Mouse (Mus musculus) CD4-positive, CD25-positive, alpha-beta regulatory T cell, adult 4 months (primary cell): ENCODE measurements around the gene Nbl1. TPM values are rescaled to one million over a fixed set of nuclear protein-coding genes. Genes with fewer than 3 reads are reported as not detected.

ENCODE experiments used
- ATAC-seq: one replicate; pipeline ENCODE4 v1.8.0; 2017
- polyA plus RNA-seq, 2 experiments: library from polyadenylated mRNA; unstranded; fragments of 100-300 nt; shearing (Covaris generic); gene quantifications; one replicate each; pipeline ENCODE4 v1.2.1; 2017

Gene Nbl1
- polyA plus RNA-seq, 2 experiments from 2014 or later, result 0.46 to 0.78 TPM

DNA sequence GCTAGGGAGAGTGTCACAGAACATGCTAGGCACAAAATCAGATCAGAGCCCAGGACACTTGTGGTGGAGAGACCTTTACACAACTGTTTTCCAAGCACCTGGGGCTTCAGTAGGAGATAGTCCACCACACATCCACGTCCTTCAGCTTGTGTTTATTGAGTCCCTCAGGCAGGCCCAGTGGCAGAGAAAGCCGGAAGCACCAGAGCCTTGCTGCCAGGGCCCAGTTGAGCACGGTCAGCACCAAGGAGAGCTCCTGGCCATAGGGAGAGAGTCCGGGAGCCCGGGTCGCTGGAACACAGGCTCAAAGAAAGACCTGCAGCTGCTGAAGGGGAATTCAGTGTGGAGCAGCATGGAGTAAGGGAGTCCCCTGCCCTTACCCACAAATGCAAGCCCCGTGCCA lies 33.2 kb downstream of the Nbl1 start:
- no peak for ATAC-seq

DNA sequence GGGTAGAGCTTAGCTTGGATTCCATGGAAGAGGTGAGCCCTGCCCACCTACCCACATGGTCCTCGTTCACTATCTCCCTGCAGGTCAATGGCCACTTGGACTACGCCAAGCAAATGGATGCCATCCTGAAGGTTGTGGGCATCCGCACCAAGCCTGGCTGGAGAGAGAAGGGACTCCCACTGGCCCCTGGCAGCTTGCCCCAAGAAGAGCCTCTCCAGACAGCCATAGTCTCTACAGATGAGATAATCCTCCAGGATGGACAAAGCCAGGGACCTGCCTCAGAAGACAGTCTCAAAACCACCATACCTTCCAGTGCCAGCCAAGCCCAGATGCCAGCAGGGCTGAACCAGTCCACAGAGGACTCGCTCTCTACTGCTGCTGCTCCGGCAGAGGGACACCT lies 34.8 kb downstream of the Nbl1 start:
- ATAC-seq, result no peak

DNA sequence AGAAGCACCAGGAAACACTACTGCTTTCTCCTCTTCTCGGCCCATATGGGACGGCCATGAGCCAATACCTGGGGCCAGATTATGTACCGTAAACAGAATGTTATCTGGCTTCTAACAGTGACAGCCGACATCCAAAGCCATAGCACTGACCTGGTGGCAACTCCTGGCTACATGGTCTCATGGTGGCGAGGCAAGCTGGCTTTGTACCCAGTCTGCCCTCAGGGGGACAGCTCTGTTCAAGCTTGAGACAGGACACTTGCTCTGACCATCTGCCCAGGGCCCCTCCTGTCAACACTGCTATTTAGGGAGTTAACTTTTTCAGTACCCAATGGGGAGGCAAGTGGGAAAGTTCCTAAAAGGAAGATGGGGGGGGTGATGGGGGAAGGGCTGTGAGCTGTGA lies 35.5 kb downstream of the Nbl1 start:
- ATAC-seq, result no peak

DNA sequence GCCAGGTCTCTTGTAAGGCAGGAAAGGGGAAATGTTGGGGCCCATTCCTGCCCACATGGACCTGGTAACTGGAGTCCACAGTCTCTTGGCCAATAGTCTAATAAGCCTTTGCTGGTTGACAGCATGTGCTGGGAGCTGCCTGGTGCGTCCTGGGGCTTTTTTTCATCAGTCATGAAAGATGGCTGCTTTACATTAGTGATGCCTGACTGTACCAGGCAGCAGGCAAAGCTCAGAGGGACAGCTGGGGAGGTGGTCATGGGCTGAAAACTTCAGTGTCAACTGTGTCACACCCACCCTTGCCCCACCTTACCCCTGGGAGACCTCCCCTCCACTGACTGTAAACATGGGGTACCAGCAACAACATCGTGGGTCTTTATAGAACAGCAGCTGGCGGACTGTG lies 37.0 kb downstream of the Nbl1 start:
- ATAC-seq, result no peak

DNA sequence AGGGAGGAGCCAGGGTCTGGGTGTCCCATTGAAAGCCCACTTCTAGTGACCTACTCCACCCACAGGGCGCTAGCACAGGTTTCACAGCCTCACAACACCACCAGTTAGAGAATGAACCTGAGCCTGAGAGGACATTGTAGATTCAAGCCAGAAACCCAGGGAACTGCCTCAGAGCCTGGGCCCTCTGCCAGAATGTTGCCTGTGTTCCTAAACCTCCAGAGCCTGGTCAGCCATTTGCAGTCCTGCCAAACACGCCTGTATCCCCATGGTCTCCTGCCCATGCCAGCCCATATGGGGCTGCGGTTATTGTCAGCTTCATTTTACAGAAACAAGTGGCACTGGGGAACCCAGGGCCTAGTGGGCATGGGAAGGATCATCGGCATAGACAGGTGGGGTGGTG lies 37.5 kb downstream of the Nbl1 start:
- ATAC-seq, result no peak

DNA sequence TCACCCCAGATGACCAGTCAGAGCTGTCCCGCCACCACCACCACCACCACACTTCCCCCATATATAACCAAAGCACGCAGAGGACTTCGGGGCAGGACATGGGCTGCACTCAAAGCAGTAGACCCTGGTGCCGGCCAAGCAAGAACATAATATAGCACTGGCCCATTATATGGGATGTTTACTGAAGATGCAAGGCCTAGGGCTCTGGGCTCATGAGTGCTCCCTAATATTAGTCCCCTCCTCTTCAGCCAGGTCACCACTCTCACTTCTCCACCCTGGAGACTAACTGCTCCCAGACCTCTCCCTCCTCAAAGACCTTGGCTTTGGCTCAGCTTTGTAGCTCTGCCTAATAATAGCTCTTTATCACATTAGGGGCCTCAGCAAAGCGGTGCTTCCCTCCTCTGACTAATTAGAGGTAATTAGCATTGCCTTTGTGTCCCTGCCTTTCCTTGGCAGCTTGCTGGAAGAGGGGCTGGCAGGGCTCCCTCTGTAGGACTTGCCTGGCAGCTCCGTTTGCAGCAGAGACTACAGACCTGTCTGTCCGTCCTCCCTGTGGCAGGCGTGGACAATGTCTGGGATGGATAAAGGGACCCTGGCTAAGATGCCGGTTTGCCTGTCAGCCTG lies 38.4 kb downstream of the Nbl1 start:
- no peak for ATAC-seq

DNA sequence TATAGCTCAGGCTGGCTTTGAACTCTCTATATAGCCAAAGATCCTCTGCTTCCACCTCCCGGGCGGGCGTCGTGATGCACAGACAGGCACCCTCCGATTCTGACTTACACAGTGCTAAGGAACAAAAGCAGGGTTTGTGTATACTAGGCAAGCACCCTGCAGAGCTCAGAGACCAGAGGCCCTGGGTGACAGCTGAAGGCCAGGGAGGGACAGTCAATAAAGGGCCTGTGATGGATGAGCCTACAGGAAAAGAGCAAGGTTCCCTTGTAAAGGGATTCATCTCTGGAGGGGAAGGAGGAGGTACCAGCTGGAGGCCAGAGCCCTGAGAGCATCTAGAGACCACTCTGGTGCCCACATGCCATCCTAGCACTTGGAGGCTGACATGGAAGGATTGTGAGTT lies 39.4 kb downstream of the Nbl1 start:
- no peak for ATAC-seq

DNA sequence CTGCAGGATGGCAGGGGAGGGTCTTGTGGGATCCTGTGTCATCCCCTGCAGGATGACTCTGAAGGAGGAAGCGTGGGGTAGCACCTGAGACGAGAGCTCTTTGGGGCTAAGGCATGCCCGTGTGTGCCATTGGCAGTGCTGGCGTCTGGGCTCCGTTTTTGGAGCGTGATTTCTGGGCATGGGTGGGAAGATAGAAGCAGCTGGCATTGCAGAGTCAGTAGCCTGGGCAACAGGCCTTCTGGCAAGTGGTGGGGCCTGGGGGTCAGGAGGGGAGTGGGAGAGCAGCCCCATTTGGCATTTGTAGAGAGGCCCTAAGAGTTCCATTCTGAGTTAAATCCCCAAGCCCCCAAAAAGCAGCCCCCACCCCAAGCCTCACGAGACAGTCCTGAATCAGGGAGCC lies 40.0 kb downstream of the Nbl1 start:
- no peak for ATAC-seq

DNA sequence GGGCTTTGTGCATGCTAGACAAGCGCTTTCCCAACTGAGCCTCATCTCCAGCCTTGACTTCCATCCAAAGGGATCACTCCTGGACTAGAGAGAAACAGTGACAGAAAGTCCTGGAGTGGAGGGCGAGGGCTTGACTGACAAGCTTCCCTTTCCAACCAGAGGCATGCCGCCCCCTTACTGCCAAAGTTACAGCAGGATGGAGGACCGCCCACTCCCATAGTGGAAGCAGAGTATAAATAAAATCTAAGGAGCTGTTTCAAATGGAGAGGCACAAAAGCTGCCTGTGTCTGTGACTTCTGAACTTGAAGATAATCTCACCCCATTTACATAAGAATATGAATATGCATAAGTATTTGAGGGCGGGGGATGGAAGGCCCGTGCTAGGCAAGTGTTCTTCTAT lies 44.3 kb downstream of the Nbl1 start:
- no peak for ATAC-seq

DNA sequence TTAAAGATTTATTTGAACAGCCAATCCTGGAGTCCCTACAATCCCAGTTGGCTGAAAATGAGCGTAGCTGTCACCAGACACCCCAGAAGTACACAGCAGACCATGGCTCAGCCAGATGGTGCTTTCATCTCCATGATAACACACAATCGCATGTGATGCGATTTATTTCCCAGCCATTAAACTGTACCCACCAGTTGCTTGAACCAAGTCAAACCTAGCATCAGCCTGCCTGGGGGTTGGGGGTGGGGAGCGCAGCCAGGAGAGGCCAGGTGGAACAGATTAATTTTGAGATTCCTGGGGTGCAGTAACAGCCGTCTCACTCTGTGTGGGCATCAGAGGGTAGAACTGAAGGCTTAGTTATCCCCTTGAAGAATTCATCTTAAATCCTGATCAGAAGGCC lies 46.4 kb downstream of the Nbl1 start:
- no peak for ATAC-seq

DNA sequence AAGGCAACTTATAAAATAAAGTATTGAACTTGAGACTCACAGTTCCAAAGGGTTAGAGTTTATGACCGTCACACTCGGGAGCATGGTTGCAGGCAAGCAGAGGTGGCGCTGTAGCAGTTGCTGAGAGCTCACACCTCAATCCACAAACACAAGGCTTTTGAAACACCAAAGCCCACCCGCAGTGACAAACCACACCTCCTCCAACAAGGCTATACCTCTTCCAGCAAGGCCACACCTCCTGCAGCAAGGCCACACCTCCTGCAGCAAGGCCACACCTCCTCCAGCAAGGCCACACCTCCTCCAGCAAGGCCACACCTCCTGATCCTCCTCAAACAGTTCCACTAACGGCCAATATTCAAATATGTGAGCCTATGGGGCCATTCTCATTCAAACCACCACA lies 48.2 kb downstream of the Nbl1 start:
- no peak for ATAC-seq

DNA sequence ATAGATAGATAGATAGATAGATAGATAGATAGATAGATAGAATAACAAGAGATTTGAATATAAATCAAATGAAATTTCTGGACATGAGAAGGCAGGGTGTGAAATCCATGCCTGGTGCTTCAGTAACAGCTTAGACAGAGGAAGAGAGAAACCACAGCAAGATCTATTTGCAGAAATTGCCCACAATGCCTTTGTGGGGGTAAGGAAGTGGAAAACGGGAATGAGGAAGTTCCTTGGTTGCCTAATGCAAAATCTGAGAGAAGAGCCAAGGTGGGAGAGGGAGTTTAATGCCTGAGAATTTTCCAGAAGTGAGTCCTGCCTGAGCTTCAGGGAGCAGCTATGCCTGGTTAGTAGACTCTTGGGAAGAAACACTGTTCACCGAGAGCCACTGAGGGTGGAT lies 49.2 kb downstream of the Nbl1 start:
- no peak for ATAC-seq

DNA sequence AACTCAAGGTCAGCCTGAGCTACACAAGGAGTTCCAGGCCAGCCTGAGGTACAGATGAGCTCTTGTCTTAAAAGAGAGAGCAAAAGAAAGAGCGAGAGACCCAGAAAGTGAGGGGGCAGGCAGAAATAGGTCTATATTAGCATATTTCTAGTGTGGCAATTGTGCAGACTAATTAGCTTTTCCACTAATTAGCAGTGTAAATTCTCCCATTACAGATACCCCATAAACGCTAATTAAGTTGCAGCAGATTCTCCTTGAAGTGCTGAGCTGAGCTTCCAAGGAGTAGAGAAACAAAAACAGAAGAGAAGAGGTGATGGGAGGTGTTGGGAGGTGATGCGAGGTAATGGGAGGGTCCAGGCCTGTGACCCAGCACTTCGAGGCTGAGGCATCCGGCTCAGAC lies 50.2 kb downstream of the Nbl1 start:
- ATAC-seq, result no peak

DNA sequence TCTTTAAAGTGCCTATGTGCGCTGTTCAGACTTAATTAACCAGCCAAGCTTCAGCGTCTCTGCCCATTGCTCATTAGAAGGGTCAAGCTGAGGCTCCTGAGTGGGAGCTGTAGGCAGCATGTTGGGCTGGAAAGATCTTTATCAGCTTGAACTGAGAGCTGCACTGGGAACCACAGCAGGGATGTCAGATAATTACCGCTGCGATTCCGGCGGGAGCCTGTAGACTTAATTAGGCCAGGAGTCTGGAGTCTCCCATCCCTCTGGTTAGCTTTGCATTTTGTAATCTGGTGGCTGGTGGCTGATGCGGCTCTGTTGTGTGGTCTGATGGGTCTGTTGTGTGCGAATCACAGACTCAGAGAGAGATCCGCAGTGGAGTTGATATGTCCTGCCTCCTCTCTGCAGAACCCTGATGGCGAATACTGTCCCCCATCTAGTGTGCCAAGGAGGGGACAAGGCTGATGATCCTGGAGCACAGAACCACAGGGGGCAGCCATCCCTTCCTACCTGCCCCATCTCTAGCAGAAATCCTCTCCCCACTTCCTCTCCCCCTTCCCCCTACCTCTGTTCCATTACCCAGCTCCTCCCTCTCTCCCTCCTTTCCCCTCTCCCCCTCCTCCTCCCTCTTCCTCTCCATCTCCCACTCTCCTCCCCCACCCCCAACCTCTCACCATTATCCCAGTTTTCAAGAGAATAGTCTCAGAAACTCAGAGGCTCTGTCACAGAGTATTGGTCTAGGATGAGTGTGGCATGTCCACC lies 52.5 kb downstream of the Nbl1 start:
- no peak for ATAC-seq

DNA sequence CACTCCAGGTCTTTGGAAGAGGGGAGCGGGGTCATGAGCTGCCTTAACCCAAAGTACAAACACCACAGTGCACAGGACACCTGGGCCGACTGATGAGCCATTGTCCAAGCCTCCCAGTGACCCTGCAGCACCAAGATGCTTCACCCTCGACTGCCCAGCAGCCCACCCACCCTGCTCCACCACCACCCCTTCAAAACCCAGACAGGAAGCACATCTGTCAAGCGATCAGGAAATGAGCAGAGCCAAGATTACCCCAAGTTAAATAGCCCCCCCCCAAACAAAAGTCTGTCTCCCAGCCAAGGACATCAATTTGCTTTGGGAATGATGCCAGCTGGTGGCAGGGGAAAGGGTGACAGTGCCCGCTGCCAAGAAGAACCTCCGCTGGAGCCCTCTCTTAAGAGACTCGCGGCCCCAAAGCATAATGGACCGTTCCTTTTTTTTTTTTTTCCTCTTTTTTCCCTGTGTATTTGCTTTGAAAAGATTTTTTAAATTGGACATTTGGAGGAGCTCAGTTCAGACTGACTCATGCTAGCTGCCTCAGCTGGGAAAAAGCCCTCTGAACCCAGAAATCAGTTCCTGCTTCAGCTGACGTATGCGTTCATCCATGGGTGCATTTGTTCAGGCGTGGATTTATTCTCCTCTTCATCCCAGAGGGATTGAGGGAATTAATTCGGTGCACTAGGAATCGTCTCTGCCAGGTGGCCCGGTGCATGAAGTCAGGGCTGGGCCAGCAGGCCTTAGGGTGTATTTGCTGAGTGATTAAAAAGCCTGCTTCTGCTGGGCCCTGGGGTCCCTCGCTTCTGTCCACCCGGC lies 54.8 kb downstream of the Nbl1 start:
- ATAC-seq, result no peak

DNA sequence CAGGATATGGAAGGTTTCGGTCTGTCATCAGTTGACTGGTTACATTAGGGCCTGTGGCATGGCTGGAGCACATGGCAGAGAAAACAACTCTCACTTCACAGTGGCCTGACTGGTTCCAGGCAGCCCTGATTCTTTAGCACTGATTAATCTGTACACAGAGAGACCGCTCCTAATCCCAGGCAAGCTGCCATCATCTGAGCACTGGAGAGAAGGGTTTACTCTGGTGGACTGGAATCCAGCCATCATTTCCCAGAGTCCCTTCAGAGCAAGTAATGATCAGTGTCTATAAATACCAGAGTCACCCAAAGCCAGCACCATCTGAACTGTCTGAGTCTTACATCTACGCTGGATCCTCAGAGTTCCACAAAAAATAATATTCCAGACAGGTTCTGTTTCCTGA lies 57.0 kb downstream of the Nbl1 start:
- ATAC-seq, result no peak

DNA sequence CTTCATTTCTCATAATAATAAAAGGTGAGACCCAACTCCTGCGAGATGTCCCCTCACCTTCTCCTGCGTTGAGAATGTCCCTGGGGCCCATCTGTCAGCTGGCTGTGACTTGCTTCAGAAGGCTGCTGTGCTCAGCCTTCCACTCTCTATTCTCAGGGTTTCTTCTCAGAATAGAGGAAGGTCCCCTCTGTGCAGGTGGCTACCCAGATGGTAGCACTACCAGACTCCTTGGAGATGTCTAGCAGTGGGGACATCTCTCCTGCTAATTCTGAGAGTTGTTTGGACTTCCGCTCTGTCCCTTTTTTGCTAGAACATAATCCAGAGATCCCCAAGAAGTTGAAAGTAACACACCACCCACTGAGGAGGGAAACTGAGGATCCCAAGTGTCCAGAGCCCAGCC lies 57.9 kb downstream of the Nbl1 start:
- no peak for ATAC-seq

DNA sequence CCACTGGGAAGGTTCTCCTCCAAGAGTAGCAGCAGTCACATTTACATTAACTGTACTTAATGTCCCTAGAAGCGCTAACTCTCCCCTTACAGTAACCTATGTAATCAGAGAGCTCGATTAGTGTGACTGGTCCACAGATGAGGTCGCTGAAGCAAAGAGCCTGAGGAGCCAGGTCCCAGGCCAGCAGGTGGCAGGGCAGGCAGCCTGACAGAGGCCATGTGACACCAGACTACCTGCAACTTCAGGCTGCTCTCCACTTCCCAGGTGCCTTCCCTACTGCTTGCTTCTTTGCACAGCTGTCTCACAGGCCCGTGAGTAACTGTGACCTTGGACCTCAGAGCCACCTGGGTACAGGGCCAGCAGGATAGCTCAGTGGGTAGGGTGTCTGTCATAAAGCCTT lies 58.3 kb downstream of the Nbl1 start:
- no peak for ATAC-seq

DNA sequence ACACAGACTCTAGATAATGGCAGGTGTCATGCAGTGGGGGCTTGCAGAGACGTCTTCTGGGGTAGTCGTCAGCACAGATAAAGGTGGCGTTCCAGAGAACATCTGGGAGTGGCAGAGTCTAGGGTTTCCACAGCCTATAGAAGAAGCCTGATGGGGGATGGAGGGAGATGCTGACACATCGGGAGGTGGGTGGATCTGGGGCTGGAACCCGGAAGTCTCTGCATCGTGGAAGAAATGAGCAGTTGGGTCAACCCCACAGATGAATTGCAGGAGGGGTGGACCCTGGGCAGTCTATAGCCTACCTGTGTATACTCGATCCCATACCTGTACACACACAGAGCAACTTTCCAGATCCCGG lies 58.8 kb downstream of the Nbl1 start:
- no peak for ATAC-seq

DNA sequence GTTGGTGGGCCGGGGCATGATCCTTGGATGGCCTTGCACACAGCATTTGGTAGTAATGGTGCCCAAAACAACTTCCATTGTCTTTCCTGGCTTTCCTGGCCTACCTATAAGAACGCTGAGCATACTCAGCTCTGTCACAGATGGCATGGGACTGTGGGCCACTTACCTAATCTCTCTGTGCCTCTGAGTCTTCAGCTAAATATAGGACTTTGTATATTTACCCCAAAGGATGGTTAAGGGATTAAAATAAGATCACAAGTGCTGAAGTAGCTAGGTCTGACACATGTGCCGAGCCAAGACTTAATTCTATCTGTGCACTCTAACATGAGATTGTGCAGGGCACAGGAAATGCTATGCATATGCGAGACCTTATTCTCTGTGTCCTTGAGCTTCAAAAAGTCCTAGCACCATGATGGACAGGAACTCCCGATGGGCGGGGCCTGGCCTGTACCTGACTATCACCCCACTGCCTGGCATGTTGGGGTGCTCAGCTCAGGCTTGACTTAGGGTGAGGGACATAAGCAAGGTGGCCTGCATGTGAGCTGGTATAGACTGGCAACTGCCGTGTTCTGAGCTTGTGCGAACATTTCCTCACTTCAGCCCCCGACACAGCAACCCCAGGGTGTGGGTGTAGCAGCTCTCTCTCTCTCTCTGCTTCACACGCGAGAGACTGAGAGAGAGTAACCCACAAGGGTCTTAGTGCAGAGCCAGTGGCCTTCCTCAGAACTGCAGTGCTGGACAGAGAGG lies 59.4 kb downstream of the Nbl1 start:
- no peak for ATAC-seq

DNA sequence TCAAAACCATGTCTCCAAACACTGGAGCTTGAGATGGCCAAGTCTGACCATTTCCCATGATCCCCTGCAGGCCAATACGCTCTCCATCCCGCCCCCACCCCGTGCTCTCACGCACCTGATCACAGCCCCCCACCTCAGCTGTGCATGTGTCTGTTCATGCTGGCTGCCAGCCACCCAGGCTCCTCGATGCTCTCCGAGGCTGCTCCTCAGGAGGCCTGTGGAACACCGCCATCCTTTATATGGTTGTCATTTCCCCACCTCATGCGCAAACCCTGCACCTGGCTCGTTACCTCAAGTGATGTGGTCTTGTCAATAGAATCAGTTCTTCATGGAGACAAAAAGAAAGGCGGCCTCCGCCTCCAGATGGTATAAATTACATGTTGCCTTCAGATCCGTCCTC lies 60.3 kb downstream of the Nbl1 start:
- no peak for ATAC-seq
